ENCODE assay signal across 33 mouse cellular contexts in genomic region chr11:105558803-105559505, GRCm38 (mm10). TPM values are rescaled to one million over a fixed set of nuclear protein-coding genes. Genes with fewer than 3 reads are reported as not detected.
DNase-seq lines count a peak whose midpoint lies in the region; ATAC-seq lines count a peak whose summit lies in the region.
"Had no signal": no experiment of that assay in that cellular context is flagged by ENCODE, and none has a peak within 500 bp of the region (broad histone marks: within the 10 kb centered on the region; RNA-seq: fewer than 3 reads in every experiment).

No protein-coding gene starts in this region.

- DNase-seq in c-Kit-negative CD71-positive TER-119-positive erythroid progenitor cells, embryonic 14.5 days (ENCODE audit: low read depth, low spot score) = peak; percentile 11
- DNase-seq in c-Kit-positive CD71-negative TER-119-negative erythroid progenitor cells, embryonic 14.5 days (ENCODE audit: low read depth) = peak; percentile 7
- DNase-seq in liver = peak; percentile 51
- no peak for DNase-seq in cerebellum, postnatal 14 days
- DNase-seq in lung, postnatal 36 days = no peak
- no peak for DNase-seq in thymus, postnatal 14 days
- DNase-seq in spleen, postnatal 14 days (ENCODE audit: low spot score in 2 of 2) = no peak
- DNase-seq: adrenal gland, postnatal 25 days; B cell, adult 2 months; cerebellum, adult 11-12 months; cerebellum, postnatal 10 days; gastrocnemius, adult 2 months; gastrocnemius, postnatal 36 days; heart, adult 18-20 months; heart, postnatal 4 days; kidney, adult 9 months; kidney, postnatal 10 days; lung, adult 18-20 months; right cerebral cortex, postnatal 4 days had no signal

- peak overlapping the region; percentile 31; the same call in 1 of the 2 replicates for H3K4me2 ChIP-seq in liver, embryonic 15.5 days
- H3K4me2 ChIP-seq: heart, embryonic 15.5 days; hindbrain, embryonic 13.5 days; limb, embryonic 12.5 days; neural tube, embryonic 12.5 days; stomach, embryonic 15.5 days had no signal

- H3K4me3 ChIP-seq in liver, embryonic 15.5 days (replicated peaks) = no peak overlapping the region
- H3K4me3 ChIP-seq: forebrain, embryonic 10.5 days; gastrocnemius, adult 2 months; heart, embryonic 15.5 days; hindbrain, embryonic 13.5 days; left cerebral cortex, adult 2 months; limb, embryonic 12.5 days; midbrain, embryonic 10.5 days; myocyte; neural tube, embryonic 12.5 days; stomach, embryonic 15.5 days had no signal

- peak overlapping the region; percentile 72 for H3K27ac ChIP-seq in liver, embryonic 15.5 days (replicated peaks)
- H3K27ac ChIP-seq: forebrain, embryonic 10.5 days; gastrocnemius, adult 2 months; heart, embryonic 15.5 days; hindbrain, embryonic 13.5 days; left cerebral cortex, adult 2 months; limb, embryonic 12.5 days; macrophage; midbrain, embryonic 10.5 days; neural tube, embryonic 12.5 days; stomach, embryonic 15.5 days had no signal

- no peaks in the 10 kb centered on the region for H3K9me3 ChIP-seq in liver, embryonic 15.5 days (replicated peaks)
- H3K9me3 ChIP-seq: forebrain, embryonic 10.5 days; heart, embryonic 15.5 days; midbrain, embryonic 10.5 days; neural tube, embryonic 12.5 days; stomach, embryonic 15.5 days had no signal

- peaks cover 9% of the 10 kb centered on the region for H3K4me1 ChIP-seq in liver, embryonic 15.5 days (replicated peaks)
- H3K4me1 ChIP-seq: stomach, embryonic 15.5 days had no signal

- H3K9ac ChIP-seq in liver, embryonic 15.5 days = no peak overlapping the region
- H3K9ac ChIP-seq: heart, embryonic 15.5 days; hindbrain, embryonic 13.5 days; limb, embryonic 12.5 days; neural tube, embryonic 12.5 days; stomach, embryonic 15.5 days had no signal

- 35% methylated on average over 6 of the region's 6 CpGs for WGBS in liver, embryonic 15.5 days (ENCODE audit: insufficient replicate concordance)

- peak; percentile 92 for ATAC-seq in liver, embryonic 15.5 days (ENCODE audit: insufficient read depth)
- ATAC-seq: forebrain, embryonic 16.5 days; intestine, embryonic 16.5 days; lung, postnatal 0 days had no signal

- no peaks in the 10 kb centered on the region for H3K27me3 ChIP-seq in liver, embryonic 15.5 days
- H3K27me3 ChIP-seq: heart, embryonic 15.5 days; hindbrain, embryonic 13.5 days; limb, embryonic 12.5 days; neural tube, embryonic 12.5 days; stomach, embryonic 15.5 days had no signal

- no peaks in the 10 kb centered on the region for H3K36me3 ChIP-seq in liver, embryonic 15.5 days (replicated peaks)
- H3K36me3 ChIP-seq: forebrain, embryonic 10.5 days; heart, embryonic 15.5 days; hindbrain, embryonic 13.5 days; limb, embryonic 12.5 days; midbrain, embryonic 10.5 days; neural tube, embryonic 12.5 days; stomach, embryonic 15.5 days had no signal

RNA-seq across cellular contexts. Expression of gene Tanc2, which starts 30.8 kb away (rescaled TPM):
- 1.2 and 1.3 TPM in 2 replicates for polyA plus RNA-seq in liver, embryonic 15.5 days (2015; fragmentation: Nextera tagmentation; extraction: Ambion mirVana)

Comparison
In these comparisons a context has a peak if more than half of its experiments do, and no peak if none do; other contexts are left out.
1. DNase-seq: peak in c-Kit-negative CD71-positive TER-119-positive erythroid progenitor cells, embryonic 14.5 days (single experiment), c-Kit-positive CD71-negative TER-119-negative erythroid progenitor cells, embryonic 14.5 days (single experiment) and liver (single experiment); none in cerebellum, postnatal 14 days (0 of 2), lung, postnatal 36 days (single experiment), thymus, postnatal 14 days (single experiment) and spleen, postnatal 14 days (0 of 2).